Mouse (Mus musculus): ENCODE measurements around the gene Ksr1.
"Not testable (repeated sequence)": the region's sequence is repeated elsewhere in the genome, so short reads cannot be mapped to it uniquely, and the experiment has no call there.

Gene Ksr1

DNA sequence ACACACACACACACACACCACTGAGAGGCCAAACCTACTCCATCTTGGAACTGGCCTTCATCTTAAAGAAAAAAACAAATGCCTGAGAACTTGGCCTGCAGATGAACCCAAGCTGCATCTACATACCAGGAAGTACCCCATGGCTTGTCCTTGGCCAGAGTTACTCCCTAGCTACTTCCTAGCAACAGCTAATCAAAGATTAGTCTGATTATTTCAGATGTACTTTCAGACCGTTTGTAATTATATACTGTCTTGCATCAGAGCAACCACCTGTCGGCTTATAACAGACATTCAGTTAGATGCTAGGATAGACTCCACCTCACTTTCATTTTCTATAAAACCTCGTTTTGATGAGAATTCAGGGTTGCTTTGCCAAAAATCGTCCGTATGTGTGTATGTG is 139.8 kb downstream of the Ksr1 start:
- no peak for DNase-seq

DNA sequence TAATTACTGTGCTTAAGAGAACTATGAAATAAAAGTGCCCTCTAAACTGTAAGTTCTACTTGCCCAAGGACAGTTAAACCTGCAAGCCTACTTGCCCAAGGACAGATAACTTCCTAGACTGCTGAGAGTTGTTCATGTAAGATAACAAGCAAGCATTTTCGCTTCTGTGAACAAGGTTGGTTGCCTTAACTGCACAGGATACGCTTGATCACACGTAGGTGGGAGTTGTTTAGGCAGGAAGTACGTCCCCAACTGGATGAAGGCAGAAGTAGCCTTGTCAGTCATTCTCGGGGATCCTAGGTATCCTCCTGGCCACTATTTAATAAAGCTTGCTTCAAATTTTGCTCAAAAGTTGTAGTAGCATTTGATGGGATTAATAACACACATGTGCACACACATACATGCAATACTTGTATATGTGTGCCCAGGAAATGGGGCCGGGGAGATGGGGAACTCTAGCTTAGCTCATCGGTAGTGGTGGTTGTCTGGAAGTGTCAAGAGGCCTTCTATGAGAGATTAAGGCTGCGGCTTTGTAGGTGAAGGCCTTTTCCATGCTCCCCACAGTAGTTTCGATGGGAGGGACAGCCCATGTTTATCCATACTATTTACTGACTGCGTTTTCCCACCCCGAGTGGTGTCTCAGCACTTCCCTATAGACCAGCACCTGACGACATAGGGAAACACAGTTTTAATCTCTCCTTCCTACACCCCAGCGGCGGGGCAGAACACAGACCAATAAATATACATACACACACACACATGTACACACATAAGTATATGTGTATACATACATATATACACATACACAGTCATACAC is 140.4 kb downstream of the Ksr1 start:
- no peak for DNase-seq

DNA sequence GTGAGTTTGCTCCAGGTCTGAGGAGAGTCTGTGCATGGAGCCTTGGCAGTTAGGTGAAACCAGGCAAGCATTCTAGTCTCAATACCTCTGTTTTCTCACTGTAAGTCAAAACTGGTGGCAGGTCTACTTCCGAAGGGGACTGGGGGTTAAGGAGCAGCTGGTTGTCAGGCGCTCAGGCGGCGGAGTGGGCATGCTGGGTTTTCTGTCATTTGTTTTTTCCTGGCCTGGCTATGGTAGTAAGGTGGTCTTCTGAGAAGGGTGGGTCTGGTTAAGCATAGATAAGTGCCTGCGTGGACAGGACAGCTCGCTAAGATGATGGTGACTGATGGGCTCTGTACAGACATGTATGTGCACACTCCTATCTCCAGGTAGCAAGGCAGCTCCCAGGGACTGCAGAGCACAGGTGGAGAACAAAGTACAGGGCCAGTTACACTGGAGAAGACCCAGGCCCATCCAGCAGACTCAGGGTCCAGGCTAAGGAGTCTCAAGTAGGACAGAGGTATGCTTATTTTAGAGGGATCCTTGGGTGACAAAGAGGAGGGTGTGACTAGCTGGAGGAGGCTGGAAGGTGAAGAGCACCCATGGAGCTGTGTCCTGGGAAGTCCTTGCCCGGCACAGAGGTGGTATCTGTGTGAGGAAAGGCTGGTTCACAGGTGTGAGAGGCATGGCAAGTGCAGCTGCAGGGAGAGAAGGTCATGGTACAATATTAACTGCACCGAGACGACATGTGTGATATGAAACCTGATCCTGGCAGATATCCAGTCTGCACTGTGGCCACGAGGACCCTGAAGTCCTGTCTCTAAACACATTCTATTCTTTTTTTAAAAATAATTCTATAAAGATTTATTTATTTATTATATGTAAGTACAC is 142.2 kb downstream of the Ksr1 start:
- no peak for DNase-seq

DNA sequence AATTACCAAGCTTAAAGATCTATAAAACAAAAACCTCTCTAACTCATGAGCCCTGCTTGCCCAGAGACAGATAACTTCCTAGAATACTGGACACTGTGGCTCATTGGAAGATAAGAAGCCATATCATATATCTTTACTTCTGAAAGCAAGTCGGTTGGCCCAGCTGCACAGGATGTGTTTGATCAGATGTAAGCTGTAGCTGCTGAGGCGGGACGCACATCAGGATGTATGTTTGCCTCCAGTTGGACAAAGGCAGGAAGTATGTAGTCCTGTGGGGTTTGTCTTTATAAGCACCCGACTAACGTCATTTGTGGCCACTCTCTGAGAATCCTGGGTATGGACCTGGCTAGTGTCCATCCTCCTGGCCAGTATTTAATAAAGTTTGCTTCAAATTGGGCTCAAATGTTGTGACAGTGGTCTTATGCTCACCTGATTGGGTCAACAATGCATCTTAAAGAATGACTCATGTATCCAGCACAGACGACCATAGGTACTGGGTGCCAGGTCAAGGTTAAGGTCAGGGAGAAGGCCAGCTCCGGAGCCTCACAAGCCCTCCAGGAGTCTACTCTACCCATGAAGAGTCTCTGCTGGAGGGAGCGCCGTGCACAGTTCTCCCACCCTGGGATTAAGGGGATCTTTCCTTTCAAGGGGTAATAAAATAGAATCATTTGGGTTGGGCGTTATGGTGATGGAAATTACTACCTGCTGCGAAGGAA is 143.0 kb downstream of the Ksr1 start:
- no peak for DNase-seq

DNA sequence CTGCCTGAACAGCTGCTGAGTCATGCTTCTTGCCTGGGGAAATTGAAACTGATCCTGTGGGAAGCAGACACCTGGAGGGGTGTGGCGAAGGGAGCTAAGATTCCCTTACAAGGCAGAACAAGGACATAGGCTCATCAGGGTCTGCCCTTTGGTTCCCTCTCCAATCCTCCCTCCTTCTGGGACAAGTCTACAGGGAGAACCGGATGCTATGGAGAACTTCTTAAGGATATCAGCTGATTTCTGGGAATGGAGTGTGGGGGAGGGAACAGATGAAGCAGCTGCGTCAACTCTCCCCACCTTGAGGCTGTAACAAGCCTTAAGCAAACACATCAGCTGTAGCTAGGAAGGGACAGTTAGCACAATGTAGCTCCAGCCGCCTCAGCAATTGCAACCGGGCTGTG is 143.7 kb downstream of the Ksr1 start:
- DNase-seq: no peak

DNA sequence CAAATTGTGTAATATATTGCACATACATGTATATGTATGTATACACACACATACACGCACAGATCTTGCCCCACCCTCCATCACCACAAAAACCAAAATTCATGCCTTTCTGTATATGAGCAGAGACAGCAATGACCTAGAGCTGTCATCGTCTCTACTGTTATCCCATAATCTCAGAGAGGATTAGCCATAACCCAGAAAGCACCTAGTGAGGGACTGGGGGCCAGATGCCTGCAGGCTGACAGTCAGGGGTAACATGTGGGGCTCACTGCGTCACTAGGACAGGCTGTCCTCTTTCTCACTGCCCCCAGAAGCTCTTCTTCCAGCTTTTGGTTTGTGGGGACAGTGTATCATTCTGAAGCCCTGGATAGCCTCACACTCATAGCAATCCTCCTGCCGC is 144.3 kb downstream of the Ksr1 start:
- no peak for DNase-seq

DNA sequence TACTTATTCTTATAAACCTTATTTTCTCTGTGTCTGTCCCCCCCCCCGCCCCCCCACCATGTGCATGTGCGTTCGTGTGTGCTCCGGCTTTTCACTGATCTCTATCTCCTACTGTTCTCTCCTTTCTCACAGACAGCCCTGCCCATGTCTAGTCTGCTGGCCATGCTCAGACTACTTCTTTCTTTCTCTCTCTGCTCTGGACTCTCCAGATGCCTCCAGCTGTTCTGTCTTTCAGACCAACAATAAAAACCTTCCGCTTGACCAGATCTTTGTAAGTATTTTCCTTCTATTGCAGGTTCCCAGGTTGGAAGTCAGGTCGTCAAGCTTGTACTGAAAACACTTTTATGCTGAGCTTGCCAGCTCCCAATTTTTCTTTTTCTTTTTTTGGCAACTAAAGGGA is 147.1 kb downstream of the Ksr1 start:
- no peak for DNase-seq

DNA sequence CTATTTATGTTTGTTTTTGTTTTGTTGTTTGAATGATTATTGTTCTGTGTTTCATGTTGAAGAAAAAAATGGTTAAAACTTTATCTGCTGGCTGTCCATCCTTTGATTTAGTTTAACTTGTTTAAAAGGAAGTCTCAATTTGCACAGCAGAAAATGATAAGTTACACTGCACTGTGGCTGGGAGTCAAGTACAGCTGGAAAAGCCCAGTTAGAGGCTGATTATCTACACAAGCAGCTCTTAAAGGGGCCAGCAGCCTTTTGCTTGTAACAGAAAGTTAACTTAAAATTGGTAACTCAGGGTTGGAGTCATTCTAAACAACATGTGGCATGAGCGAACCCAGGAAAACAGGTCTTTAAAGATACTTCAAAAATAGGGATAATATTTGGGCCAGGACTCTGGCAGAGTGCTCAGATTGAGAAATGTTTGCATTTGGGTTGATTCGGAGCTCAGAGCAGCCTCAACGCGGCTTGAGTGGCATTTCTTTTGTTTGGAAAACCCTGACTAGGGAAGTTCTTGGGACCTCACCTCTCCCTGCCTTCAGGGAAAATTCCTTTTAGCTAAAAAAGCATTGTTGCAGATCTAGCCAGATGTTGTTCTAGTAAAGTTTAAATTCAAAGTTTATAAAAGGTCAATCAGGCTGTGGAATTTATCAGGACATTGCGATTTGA is 155.2 kb downstream of the Ksr1 start:
- not testable (repeated sequence) for DNase-seq

DNA sequence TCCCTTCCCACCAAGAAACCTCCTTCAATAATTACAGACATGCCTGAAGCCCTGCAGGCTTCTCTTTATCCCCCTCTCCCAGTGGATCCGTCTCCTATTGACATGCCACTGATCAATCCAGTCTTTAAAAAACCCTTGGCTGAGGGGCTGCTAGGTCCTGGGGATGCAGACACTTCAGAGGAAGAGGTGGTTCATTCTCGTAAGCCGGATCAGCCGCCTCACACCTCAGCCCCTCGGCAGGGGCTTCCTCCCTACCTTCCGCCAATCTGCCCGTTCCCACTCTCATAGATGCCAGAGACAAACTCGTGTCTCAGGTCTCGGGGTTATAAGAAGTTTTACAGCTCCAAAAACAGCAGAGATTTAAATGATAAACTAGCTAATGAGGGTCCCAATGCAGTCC is 156.1 kb downstream of the Ksr1 start:
- DNase-seq: no peak

DNA sequence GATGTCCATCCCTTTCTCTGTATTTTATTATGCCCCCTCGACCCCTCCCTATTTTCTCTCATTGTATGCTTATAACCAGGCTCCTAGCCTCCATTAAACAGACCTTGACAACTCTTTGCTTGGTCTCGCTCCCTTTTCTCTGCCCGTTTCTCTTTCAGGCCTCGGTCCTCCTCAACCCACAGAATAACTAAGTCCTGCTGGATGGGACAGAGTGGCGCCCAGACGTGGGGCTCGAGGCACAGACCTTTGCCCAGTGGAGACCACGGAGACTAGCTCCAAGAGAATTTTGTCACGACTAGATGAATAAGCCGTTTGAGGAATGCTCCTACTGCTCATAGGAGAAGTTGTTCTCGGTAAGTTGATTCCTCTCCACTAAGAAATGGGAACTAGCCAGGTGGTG is 157.0 kb downstream of the Ksr1 start:
- not testable (repeated sequence) for DNase-seq

DNA sequence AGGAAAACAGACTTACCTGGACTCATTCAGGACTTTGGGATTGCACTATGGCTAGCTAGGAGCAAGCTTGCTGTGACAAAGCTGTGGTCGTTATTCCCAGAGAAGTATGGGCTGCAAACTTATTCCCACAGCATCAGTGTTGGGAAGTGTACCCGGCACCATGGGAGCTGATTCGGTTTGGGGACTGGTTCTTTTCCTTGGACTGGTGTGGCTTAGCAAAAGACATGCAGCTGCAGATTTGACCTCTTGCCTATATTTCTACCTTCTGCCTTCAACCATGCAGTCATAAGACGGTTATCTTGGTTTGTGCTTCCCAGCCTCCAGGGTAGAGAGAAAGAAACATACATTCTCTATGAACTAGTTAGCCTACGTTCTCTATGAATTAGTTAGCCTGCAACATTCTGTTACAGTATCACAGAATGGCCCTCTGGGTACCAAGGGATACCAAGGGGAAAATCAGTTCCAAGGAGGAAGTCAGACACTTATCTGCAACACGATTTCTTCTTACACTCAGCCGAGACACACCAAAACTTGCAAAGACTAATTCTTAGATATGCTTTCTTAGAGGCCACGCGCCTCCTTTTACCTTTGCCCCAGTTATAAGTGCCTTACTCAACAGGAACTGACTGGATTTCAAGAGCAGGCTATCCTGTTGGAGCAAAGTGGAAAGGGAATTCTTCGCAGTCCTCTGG is 159.8 kb downstream of the Ksr1 start:
- DNase-seq: no peak

DNA sequence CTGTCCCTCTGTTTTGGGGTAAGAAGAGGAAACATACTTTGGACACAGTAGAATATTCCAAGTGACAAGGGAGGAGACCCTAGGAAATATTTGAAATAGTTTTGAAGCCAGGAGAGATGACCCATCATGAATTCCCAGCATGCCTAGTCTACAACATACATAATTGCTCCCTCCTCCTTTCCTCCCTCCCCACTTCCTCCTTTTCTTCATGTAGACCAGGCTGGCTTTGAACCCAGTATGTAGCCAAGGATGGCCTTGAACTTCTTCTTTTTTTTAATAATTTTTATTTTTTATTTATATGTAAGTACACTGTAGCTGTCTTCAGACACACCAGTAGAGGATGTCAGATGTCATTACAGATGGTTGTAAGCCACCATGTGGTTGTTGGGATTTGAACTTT is 160.7 kb downstream of the Ksr1 start:
- DNase-seq: no peak

DNA sequence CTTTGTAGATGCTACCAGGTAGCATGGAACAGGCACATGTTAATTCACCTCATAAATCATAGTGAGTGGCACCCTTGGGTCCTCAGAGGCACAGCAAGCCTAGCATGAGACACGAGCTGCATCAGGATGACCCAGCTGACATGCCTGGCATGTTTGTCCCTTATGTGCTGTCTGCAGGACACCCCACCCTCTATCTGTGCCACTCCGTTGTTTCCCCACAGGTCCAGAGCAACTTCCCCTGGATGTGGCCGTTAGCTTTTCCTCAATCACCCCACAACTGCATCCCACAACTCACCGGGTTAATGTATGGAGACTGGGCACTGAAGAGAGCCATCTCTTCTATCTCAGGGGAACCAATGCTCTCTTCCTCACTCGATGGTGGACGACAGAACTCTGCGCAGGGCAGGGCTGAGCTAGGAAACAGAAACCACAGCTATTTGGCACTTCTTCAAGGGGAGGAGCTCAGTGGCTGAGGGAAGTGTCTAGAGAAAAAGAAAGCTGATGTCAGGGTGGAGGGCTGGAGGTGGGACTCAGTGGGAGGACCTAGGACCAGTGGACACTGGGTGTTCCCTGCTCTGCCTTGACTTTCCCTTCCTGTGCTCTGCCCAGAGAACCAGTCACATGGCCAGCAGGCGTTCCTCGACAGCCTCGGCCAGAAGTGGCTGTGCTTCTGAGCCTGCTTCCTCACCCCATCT is 161.6 kb downstream of the Ksr1 start, which contains the start of gene Lgals9:
TSS of gene Lgals9 (minus strand) at position 464 of the 695 bp plus-strand sequence.
- DNase-seq: peak; percentile 24 to 41

DNA sequence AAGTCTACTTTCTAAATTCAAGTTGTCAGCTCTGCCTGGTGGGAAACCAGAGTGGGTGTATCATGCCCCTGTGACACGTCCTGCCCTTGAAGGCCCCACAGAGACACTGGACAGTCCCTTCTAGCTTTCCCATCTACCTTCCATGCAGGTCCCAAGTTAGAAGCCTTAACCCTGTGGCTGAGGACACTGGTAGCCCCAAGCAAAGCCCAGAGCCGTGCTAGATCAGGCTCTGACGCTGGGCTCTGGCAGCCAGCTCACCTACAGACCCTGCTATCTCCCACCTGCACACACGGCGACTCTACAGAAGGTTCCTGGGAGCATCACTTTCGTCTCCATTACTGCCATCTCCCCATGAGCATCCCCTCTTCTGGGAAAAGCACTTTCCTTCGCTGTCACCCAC is 162.7 kb downstream of the Ksr1 start:
- DNase-seq: no peak

DNA sequence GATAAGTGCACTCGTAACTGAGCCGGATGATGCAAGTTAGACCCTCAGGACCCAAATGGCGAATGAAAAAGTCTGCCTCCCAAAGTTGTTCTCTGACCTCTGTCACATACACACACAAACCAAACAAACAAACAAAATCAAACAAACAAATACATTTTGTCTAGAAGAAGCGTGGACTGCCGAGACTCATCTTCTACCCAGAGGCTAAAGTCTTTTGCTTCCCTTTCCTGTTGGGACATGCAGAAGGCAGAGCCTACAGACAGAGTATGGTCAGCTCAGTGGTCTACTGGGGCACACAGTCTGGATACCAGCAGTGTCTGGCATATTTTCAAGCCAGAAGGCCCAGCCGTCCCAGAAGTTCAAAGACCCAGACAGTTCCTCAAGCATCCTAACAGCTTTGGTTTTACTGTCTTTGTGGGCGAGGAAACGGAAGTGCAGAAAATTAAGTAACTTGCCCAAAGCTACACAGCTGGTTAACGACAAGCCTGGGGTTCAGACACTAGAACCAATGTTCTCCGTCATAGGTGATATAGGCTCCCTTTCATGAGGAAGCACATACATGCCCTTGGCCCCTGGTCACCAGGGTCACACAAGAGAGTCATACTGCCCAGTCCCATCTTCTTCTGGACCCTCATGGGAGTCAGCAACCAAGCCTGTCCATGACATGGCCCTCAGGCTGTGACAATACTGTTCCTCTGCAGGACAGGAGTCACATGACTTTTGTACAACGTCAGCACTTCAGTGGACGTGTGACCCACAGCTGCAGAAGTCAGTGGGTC is 163.5 kb downstream of the Ksr1 start:
- no peak for DNase-seq

DNA sequence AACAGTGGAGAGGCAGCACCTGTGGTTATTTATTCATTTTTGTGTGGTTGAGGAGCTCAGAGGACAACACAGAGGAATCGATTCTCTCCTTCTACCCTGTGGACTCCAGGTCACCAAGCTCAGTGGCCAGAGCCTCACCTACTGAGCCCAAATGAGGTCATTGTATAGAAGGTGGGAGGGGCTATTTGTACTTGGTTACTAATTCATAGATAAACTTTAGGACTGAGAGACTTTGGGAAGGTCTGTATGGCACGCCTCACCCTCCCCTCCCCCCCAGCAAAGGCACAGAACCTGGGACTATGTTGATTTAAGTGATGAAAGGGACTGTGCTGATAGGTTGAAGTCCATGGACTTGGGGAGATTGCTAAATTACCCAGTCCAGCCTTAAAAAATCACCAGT is 164.2 kb downstream of the Ksr1 start:
- DNase-seq: no peak

DNA sequence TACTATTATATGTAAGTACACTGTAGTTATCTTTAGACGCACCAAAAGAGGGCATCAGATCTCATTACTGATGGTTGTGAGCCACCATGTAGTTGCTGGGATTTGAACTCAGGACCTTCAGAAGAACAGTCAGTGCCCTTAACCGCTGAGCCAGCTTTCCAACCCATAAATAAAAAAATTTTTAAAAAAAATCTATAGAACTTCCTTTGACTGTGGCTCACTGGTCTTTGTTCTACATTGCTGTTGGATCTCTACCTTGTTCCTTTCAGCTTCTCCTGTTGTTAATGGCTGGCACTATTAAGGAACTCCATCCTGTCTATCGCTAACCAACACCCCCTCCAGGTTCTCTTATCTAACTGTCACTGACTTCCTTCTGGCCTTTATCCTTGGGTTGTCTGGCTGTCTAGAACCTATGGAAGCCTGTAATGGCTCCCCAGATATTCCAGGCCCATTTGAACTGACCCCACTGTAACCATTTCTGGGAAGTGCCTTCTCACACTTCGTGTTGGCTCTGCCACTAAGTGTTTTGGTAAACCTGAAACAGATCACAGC is 166.0 kb downstream of the Ksr1 start:
- DNase-seq: no peak

DNA sequence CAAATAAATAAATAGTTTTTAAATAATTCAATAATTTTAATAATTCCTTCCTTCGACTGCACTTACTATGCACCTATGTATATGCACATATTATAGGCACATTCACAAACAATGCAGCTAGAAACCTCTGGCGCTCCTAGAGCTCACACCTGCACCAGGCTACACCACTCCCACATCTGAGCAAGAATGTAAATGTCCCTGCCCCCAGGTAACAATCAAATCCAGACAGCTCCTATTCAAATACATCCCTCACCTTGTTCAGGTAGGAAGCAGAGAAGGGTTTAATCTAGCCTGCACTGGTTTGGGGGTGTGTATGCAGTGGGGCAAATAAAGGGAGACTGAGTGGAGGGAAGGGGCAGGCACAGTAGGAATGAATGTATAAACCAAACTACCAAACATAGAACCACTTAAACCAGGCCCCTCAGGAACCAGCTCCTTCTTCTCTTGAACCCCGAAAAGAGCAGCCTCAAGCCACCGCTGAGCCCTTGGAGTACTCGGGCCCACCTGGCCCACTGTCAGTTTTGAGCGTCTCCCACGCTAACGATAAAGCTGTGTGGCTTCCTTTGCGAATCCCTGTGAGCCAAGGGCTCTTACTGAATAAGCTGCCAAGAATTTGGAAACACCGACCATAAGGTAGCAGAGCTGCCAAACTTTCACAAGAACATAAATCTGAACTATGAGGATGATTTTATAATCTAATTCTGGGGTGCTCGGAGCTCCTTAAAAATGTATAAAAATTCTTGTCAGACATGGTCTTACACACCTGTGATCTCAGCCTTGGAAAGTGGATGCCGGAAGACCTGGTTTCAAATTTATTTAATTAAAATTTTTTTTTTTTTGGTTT is 167.8 kb downstream of the Ksr1 start:
- DNase-seq: no peak

DNA sequence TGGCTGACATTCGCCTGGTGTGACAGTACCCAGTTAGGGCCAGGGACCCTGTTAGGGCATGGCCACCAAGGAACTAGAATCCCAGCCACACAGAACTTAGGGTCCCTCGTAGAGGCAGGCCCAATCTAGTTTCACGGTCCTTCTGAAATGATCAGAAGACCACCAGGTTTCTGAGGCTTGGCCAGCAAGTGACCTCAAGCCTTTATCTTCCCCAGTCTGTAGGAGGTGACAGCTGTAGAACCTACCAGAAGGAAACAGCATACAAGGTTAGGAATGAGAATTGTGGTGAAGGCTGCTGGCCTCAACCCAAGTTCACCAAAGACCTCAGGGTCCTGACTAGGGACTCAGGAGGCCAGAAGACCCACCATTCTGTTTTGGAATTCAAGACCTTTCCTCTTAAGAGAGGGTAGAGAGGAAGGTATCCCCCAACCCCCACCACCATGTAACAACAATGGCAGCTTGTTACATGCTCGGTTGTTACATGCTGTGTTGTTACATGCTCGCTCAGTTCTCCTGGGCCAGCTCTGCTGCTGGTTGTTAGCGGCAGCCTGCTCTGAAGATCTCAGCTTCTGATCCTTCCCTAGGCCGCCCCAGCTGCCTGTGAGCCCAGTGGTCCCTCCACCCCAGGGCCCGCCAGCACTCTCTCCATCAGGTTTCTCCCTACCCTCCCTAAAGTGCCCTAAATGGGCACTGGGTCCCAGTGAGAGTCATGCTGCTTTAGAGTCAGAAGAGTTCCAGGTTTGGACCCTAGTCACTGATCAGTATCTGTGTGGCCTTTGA is 169.3 kb downstream of the Ksr1 start:
- DNase-seq: no peak

Measured in cerebellum, postnatal 10 days (tissue).